Mouse (Mus musculus) MEL-GATA-1-ER (cell line): ENCODE data around the gene Axin2.

Experiments
- DNase-seq: peaks from one replicate; pipeline ENCODE4 v3.0.0-alpha.2; 2012; ENCODE audit warnings: low read depth; ENCODE audit errors: extremely low read depth

The Axin2 gene

GRCm38 (mm10) chr11:108902303-108902702, 17.8 kb upstream of the Axin2 start:
- DNase-seq, result no peak

DNA sequence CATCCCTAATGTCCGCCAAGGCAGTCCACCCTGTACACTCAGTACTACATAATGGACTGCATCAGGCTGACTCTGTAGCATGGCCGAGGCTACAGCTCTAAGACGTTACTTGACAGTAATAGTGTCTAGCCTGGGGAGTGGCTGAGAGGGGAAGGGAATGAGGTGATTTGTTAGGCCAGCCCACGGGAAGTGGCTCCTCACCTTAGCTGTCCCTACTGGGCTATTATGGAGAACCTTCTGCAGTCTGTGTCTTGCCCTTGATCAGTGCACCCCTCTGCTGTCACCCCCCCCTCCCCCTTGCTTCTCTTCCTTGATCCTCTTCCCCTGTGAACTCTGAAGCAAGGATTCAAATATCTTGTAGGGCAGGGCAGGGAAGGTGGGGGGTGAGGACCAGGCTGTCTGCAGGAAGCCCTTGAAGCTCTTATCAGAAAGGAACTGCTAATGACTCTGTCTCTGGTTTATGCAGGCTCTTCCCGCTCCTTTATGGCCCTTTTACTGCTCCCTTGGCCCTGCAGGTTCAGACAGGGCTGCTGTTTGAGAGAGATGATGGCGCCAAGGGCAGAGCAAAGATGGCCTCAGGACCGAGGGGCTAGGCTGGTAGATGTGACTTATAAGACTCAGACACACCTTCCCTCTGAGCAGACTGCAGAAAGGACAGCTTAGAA, 13.4 kb upstream of the Axin2 start:
- no peak for DNase-seq

DNA sequence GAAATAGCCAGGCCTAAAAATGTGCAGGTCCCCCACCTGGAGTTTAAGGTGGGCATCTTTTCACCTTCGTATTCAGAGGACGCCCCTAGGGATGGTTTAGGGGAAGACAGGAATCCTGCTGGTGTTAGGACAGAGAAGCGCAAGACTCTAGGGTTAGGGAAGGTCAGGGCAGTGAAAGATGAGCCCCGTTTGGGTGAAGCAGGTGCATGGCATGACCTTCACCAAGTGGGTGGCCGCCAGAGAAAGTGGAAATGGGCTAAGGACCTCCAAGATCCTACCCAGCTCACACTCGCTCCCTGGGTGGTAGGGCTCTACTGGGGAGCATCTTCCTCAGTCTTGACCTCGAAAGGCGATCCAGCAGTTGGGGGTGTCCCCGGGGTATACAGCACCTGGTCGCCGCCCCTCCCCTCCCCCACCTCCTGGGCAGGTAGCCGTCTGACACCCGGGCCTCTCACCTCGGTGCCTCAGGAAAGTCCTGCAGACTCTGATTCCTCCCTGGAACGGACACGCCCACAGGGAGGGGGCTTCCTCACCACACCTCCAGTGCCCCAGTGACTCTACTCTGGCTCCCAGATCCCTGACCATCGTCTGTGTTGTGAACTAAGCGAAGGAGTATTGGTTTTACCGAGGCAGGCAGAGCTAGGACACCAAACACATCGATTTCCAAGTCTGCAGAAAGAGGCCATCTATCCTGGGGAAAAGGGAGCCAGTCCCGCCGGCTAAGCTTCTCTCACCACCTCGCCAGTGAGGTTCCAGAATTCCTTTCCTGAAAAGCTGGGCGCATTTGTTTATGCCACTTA, 10.6 kb upstream of the Axin2 start:
- DNase-seq, result no peak

DNA sequence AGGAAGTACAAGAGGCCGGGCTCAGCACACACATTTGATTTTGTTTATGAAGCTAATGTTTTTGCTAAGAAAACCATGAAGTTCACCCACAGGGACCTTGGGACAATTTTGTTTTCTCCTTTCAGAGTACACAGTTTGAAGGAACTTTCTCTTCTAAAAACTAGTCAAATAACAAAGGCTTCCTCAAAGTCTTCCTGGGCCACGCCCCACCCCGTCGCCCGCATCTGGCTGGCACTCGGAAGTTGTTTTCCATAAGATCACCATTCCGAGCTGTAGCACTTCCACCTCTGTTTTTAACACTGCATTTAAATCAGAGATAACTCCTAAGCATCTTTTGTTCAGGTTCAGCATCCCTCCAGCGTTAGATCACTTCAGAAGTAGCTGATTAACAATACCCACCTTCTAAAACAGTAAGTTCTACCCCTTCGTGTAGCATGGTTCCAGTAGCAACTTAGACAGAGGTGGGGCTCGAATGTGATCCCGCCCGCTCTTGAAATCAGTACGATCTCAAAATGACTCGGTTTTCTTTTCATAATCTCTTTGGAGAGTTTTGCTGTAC, 9.7 kb upstream of the Axin2 start:
- DNase-seq, result no peak

DNA sequence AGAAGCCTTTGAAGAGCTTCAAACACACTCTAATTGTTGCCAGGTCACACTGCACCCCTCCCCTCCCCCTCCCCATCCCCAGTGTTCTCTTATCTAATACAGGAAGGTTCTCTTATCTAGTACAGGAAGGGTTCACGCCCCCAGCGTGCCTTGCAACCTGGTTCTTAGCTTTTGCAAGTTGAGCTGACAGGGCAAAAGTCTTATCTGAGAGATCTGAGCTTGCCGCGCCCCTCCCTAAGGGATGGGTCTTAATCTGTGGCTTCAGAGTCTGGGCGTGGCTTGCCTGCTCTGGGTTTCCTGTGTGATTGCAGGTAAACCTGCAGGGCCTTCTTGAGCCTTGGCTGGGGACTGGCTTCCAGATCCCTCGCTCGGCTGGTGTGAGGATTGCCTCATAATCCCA, 9.2 kb upstream of the Axin2 start:
- DNase-seq, result no peak

- no peak for DNase-seq
These were observed 8.0 kb upstream of the Axin2 start for GRCm38 (mm10) chr11:108912174-108912573.

GRCm38 (mm10) chr11:108917422-108918324, 2.5 kb upstream of the Axin2 start:
- DNase-seq, result no peak

- no peak for DNase-seq
These were observed 722 bp downstream of the Axin2 start for GRCm38 (mm10) chr11:108920636-108921505.

- no peak for DNase-seq
These were observed 1.6 kb downstream of the Axin2 start for GRCm38 (mm10) chr11:108921506-108922455.

DNA sequence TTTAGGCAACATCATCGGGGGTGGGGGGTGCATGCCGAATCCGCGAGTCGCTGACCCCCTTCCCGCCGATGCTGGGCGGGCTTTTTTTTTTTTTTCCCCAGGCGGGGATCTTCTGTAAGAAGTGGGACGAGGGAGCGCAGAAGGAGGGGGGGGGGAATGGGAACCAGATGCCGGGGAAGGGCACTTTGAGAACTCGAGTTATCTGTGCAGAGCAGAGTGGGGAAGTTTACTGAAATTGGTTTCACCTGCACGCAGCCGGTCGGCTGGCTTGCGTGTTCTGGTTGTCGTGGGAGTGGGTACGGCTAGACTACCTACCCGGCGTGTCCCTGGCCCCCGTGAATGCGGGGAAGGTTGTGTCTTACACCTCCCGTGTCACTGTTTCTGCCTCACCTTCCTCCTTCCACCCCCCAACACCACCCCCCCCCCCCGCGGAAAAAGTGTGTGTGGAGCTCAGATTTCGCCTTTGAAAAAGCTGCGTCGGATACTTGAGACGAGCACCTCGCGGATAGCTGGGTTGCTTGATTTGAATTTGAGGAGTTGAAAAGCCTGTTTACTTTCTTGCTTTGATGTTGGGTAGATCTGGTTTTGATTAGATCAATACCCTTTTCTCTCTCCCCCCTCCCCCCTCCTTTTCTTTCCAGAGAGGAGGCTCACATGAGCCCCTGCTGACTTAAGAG, 2.5 kb downstream of the Axin2 start:
- DNase-seq, result no peak

DNA sequence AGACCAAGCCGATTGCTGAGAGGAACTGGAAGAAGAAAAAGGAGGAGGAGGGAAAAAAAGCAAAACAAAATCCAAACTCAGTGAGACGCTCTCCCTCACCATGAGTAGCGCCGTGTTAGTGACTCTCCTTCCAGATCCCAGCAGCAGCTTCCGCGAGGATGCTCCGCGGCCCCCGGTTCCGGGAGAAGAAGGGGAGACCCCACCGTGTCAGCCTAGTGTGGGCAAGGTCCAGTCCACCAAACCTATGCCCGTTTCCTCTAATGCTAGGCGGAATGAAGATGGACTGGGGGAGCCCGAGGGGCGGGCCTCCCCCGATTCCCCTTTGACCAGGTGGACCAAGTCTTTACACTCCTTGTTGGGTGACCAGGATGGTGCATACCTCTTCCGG, 3.0 kb downstream of the Axin2 start:
- DNase-seq, result no peak

DNA sequence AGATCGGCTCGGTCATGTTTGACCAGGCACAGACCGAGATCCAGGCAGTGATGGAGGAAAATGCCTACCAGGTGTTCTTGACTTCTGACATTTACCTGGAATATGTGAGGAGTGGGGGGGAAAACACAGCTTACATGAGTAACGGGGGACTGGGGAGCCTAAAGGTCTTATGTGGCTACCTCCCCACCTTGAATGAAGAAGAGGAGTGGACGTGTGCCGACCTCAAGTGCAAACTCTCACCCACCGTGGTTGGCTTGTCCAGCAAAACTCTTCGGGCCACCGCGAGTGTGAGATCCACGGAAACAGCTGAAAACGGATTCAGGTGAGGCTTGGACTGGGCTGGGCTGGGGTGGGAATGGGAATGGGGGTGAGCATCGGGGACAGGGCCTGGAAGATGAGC, 3.6 kb downstream of the Axin2 start:
- no peak for DNase-seq

DNA sequence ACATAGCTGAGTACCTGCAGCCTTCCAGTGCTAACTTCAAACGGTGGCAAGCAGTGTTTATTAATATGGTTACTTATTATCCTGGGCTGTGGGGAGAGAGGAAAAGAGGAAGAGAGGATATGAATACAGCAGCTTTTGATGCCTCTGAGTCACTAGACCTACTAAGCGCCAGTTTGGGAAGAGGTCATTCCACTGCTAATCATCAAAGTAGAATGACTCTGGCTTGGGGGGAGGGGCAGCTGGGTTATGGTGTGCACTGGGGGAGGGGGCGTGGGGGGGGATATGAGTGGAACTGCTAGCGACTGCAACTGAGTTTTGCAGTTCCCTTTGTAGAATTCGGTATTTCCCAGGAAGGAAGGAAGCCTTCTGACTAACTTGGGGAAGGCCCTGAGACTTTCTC, 4.2 kb downstream of the Axin2 start:
- no peak for DNase-seq

DNA sequence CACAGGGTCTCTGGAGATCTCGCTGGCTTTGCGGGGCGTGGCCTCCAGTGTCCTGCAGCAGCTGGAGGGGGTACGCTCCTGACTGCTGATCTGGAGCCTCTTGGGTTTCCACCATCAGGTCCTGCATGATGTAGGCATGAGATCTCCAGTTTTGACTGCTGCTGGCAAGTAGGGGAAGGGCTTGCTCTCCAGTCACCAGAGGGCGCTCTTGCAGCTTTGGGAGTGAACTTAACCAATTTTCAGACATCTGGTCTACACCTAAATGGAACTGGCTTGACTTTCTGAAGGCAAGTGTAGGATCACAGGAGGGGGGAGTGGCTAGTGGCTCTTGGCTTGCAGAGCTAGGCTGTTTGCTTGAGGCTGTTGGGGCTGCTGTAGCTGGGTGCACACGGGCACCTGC, 5.1 kb downstream of the Axin2 start:
- DNase-seq, result no peak

GRCm38 (mm10) chr11:108925826-108926225, 5.7 kb downstream of the Axin2 start:
- no peak for DNase-seq

DNA sequence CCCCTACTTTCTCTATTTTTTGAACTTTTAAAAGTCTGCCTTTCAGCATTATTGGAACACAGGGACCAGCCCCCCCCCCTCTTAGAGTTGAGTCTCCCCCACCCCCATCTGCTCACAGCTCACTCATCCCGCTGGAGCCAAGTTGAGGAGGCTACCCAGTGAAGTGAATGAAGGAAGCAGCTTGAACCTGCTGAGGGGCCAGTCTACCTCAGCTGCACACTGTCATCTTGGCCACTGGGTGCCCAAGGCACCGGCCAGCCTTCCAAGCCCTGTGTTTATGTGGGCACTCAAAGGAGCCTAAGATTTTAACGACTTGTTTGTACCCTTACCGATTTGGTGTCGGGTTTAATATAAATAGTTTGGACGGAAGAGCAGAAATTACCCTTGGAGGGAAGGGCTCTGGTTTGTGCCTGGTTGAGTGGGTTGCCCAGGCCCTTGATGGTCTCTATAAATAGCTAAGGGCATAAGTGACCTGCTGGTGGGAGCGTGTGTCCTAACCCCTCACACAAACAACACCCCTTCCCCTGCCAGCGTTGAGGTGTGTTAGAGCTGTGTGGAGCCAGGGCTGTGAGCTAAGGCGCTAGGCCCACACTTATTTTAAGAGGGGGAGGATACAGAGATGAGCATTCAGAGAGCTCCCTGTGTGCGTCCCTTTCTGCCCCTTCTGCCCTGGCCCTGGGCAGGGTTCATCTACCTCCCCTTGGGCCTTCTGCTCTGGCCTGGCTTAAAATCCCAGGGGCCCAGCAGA, 6.4 kb downstream of the Axin2 start:
- DNase-seq, result no peak

DNA sequence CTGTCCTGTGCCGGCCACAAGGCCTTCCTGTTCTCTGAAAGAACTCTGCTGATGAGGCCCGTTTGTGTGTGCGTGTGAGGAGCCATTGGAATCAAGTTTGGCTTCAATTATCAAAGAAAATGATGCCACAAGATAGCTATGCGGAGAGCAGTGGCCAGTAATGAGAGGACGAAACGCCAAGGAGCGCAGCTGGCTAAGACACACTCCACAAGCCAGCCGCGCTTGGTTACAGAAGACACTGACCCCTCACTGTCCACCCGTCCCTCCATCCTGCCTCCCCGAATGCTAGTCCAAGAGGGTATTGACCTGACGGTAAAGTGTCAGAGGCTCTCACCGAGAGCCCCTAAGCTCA, 6.9 kb downstream of the Axin2 start:
- DNase-seq, result no peak

DNA sequence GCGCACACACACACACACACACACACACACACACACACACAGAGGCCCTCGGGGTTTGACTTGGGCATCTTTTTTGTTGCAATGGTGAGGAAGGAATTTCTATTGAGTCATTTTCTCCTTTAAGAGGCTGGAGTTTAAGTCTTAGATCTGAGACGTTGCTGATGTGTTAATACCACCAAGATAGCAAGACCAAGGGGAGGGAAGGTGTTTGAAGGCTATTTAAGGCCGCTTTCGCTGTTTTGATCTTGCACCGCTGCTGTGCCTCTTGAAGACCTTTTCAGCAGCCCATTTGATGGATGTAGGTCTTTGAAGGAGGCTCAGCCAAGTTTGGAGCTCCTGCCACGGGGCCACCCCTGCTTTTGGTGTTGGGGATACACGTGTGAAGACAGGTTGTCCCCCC, 7.9 kb downstream of the Axin2 start:
- no peak for DNase-seq
